Mouse (Mus musculus) spleen, adult 2 months (tissue): ENCODE results near the gene 4931428L18Rik.

Experiments
- CTCF ChIP-seq: fragments of 200-500 bp; IDR thresholded peaks from 2 replicates; pipeline ENCODE4 v1.5.1; 2011; ENCODE audit warnings: mild to moderate bottlenecking, inconsistent platforms; ENCODE audit not compliant: insufficient read depth, insufficient read length, insufficient replicate concordance; ENCODE audit errors: extremely low read depth
- POLR2A ChIP-seq: fragments of 200-500 bp; IDR thresholded peaks from 2 replicates; pipeline ENCODE4 v1.6.1; 2011; ENCODE audit warnings: low read depth, low read length, inconsistent platforms

DNA sequence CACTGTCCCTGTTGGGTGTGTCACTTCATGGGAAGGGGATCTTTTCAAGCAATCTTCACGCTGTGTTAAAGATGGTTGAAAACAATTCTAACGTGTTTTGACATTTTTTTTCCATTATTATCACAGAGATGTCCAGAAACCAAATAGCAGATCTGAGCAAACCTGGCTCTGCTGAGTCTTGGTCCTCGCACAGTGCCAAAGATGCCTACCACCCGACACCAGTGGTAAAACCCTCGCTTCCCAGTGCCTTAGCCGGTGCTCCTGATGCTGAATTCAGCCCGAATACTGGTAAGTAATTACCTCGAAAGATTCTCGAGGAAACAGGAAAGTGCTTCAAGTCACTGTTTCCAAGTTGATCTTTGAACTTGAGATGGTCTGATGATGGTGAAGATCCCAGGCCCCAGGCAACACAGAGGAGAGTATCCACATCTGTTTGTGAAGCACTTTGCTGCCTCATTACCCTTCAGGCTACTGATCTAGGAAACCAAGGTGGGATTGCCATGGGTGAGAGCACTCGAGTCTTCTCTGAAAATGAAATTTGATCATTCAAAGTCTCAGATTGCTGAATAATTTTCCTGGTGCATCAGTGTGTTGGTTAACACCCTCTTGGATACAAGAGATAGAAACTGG lies 32.1 kb downstream of the 4931428L18Rik start:
- TF ChIP-seq CTCF (no peak), POLR2A (no peak)
